Mouse (Mus musculus) ES-E14 (cell line): Measurements from ENCODE around the gene Rundc3a. TPM values are rescaled to one million over a fixed set of nuclear protein-coding genes. Genes with fewer than 3 reads are reported as not detected.

Experiments used
- DNase-seq: peaks from one replicate; pipeline ENCODE4 v3.0.0-alpha.2; 2013; ENCODE audit warnings: low read depth, low spot score
- H3K27ac ChIP-seq: 2 replicates; pipeline ENCODE4 v1.5.1; 2012; ENCODE audit warnings: low read depth, mild to moderate bottlenecking, low read length, moderate library complexity, mixed read lengths; ENCODE audit not compliant: poor library complexity, insufficient read depth, severe bottlenecking
- H3K36me3 ChIP-seq: 2 replicates; pipeline ENCODE4 v1.6.1; 2012; ENCODE audit warnings: mild to moderate bottlenecking, low read length, moderate library complexity, mixed read lengths; ENCODE audit not compliant: control insufficient read depth, poor library complexity, insufficient read depth, severe bottlenecking
- H3K4me1 ChIP-seq, 2 experiments: fragments of 150-350 bp in 1 of 2; sonication (generic) in 1 of 2; 2 replicates each; pipeline ENCODE4 v1.6.1; 2012; ENCODE audit warnings: low read length in 2 of 2, mild to moderate bottlenecking in 1 of 2, mixed read lengths in 1 of 2; ENCODE audit not compliant: control insufficient read depth in 2 of 2, insufficient read depth in 2 of 2, poor library complexity in 1 of 2
- H3K4me3 ChIP-seq, 2 experiments: fragments of 150-350 bp in 1 of 2; sonication (generic) in 1 of 2; 2 replicates each; pipeline ENCODE4 v1.5.1; 2012; ENCODE audit warnings: low read length in 2 of 2, low read depth in 1 of 2, mild to moderate bottlenecking in 1 of 2, mixed read lengths in 1 of 2; ENCODE audit not compliant: insufficient read depth in 1 of 2, poor library complexity in 1 of 2, severe bottlenecking in 1 of 2
- H3K9ac ChIP-seq: 2 replicates; pipeline ENCODE4 v1.6.1; 2012; ENCODE audit warnings: low read depth, mild to moderate bottlenecking, low read length, mixed read lengths; ENCODE audit not compliant: poor library complexity, insufficient read depth, severe bottlenecking
- H3K9me3 ChIP-seq: fragments of 150-350 bp; sonication (generic); 2 replicates; pipeline ENCODE4 v1.6.1; 2012; ENCODE audit warnings: low read depth, mild to moderate bottlenecking, low read length; ENCODE audit not compliant: control insufficient read depth, insufficient read depth
- CHD2 ChIP-seq: IDR thresholded peaks from 2 replicates; pipeline ENCODE4 v1.6.1; 2014; ENCODE audit warnings: mild to moderate bottlenecking, low read depth, low read length, inconsistent platforms
- HCFC1 ChIP-seq: IDR thresholded peaks from 2 replicates; pipeline ENCODE4 v1.6.1; 2012; ENCODE audit warnings: low read length, inconsistent platforms, borderline replicate concordance; ENCODE audit not compliant: insufficient read depth
- MAFK ChIP-seq: IDR thresholded peaks from 2 replicates; pipeline ENCODE4 v1.6.1; 2014; ENCODE audit warnings: mild to moderate bottlenecking, low read depth, low read length, inconsistent platforms; ENCODE audit not compliant: insufficient read depth
- ZC3H11A ChIP-seq: IDR thresholded peaks from 2 replicates; pipeline ENCODE4 v1.6.1; 2012; ENCODE audit warnings: low read depth, mild to moderate bottlenecking, inconsistent platforms, low read length, borderline replicate concordance
- ZNF384 ChIP-seq: IDR thresholded peaks from 2 replicates; pipeline ENCODE4 v1.6.1; 2012; ENCODE audit warnings: low read depth, low read length, inconsistent platforms
- in situ Hi-C, 2 experiments: fragments of 600-800 bp; cut with MboI; formaldehyde crosslinking; loops; one replicate each; pipeline ENCODE4 v1.15.1; 2025; ENCODE audit warnings: low sequenced_read_pairs in 2 of 2, inconsistent platforms in 1 of 2; ENCODE audit not compliant: unreplicated experiment in 2 of 2
- total RNA-seq: library from RNA; depleted of rRNA; stranded (reverse); fragments of 300-350 nt; gene quantifications from 2 replicates; pipeline ENCODE4 v1.2.3, GENCODE M21; 2012

Gene Rundc3a
- total RNA-seq, 1 experiment = 6.7 TPM

DNA sequence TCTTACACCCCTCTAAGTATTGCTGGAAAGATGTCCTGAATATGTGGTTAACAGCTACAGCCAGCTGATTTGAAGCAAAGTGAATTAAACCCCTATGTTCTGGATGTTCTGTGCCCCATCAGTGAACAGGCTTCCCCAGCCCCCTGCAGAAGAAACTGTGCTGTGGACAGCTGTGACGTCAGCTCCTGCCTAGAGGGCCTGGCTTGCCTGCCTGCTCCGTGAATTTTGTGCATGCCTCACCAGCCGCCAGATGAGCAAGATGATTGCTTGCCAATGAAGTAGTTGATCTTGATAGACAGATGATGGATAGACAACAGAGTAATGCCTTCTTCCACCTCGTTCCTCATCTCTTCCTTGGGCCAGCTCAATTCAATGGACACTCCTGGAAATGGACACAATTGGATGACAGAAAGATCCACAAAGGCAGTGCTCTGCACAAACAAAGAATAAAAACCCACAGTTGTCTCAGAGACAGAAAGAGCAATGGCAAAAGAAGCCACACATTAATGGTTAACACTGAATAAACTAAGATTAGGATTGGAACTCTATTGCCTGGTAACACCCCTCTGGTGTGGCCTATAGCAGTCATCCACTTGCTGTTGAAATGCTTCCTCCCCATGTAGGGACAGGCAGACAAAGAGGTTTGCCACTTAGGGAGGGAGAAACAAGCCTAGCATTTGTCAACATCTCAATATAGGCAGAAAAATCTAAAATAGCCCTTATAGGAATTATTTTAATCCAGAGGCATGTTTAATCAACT, 11.7 kb upstream of the Rundc3a start:
- DNase-seq = no peak
- no peak overlapping the region for H3K9ac ChIP-seq

DNA sequence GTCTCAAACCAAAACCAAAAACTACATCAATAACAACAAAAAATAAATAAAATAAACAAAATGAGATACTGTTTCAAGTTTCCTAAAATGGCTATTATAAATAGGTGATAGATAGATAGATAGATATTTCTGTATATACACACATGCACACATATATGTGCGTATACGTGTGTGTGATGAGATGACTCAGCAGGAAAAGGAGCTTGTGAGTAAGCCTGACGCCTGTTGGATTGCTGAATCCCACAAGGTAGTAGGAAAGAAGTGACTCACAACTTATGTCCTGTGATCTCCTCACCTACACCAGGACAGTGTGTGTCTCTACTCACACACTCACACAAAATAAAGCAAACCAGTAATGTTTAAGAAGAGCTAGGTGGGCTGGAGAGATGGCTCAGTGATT, 10.4 kb upstream of the Rundc3a start:
- no peak for TF ChIP-seq CHD2
- no peak for TF ChIP-seq MAFK
- no peak for TF ChIP-seq ZNF384
- no peak for TF ChIP-seq HCFC1
- no peak for TF ChIP-seq ZC3H11A
- no peak overlapping the region for H3K4me3 ChIP-seq
- in situ Hi-C loops = no loop called here
- peaks cover 0 to 3% of the 10 kb centered on the region in 2 experiments; a peak in 1 of 4 replicates for H3K4me1 ChIP-seq
- H3K27ac ChIP-seq = no peak overlapping the region
- no peak for DNase-seq
- no peaks in the 10 kb centered on the region for H3K36me3 ChIP-seq
- H3K9ac ChIP-seq = no peak overlapping the region
- H3K9me3 ChIP-seq = no peaks in the 10 kb centered on the region

More for the DNA sequence above, 11.7 kb upstream of the Rundc3a start:
- Histone ChIP-seq H3K4me1 (peaks cover 0 to 7% of the 10 kb centered on the region in 2 experiments; a peak in 1 of 4 replicates), H3K27ac (no peak overlapping the region), H3K36me3 (no peaks in the 10 kb centered on the region), H3K9me3 (no peaks in the 10 kb centered on the region), H3K4me3 (no peak overlapping the region)
- in situ Hi-C loops = no loop called here
- TF ChIP-seq CHD2 (no peak), ZNF384 (no peak), ZC3H11A (no peak), MAFK (no peak), HCFC1 (no peak)

DNA sequence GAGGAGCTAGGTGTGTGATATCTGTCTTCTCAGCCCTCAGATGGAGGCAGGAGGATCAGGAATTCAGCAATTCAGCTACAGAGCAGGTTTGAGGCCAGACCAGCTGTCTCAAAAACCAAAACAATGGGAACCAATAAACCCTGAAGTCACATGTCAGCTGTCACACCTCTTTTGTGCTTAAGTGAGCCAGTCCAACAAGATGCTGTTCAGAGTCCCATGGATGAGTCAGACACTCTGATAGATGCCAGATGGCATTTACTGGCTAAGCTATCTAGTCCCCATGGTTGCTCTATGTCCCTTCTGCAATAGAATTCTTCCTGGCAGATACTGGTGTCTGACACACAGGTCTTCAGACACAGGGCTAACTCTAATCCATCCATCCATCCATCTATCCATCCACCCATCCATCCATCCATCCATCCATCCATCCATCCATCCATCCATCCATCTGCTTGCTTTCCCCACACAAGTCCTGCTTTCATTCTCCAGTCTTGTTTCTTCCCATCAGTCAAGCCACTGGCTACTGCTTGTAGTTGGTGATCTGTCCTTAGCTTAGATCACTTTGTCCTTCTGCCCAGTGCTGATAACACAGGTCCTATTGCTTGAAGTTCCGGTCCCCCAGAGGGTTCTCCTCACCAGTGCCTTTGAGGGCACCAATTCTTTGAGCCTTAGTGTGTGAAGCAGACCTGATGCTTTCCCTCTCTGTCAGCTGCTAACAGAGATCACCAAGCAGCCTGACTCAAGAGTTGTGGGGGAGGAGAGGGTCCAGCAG, 9.7 kb upstream of the Rundc3a start:
- in situ Hi-C loops = no loop called here
- TF ChIP-seq CHD2 = no peak
- peaks cover 0 to 3% of the 10 kb centered on the region in 2 experiments; a peak in 1 of 4 replicates for H3K4me1 ChIP-seq
- H3K9me3 ChIP-seq = no peaks in the 10 kb centered on the region
- no peak overlapping the region for H3K27ac ChIP-seq
- H3K36me3 ChIP-seq = no peaks in the 10 kb centered on the region
- H3K9ac ChIP-seq = no peak overlapping the region
- DNase-seq = no peak
- H3K4me3 ChIP-seq = no peak overlapping the region

DNA sequence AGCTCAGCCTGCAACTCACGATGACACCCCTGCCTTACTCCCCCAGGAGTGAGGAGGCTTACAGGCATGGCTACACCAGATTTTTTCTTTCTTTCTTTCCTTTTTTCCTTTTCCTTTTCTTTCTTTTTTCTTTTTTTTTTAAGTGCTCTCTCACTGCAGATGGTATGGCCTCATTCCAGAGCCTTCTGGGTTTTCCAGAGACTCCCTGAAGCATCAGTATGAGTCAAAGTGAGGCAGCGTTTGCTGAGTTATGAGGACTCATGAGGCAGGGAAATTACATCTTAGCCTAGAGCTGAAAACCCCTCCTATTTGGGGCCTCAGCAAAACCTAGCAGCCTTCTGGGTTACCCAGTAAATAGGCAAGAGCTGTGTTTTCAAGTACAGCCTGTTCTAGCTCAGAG, 8.8 kb upstream of the Rundc3a start:
- in situ Hi-C loops = no loop called here
- no peak overlapping the region for H3K4me3 ChIP-seq
- no peak overlapping the region for H3K27ac ChIP-seq
- no peak overlapping the region for H3K9ac ChIP-seq
- H3K36me3 ChIP-seq = no peaks in the 10 kb centered on the region
- TF ChIP-seq ZNF384 = no peak
- no peak for TF ChIP-seq MAFK
- no peak for TF ChIP-seq ZC3H11A
- TF ChIP-seq CHD2 = no peak
- no peak for TF ChIP-seq HCFC1
- no peaks in the 10 kb centered on the region for H3K9me3 ChIP-seq
- no peak for DNase-seq
- H3K4me1 ChIP-seq = peaks cover 0 to 3% of the 10 kb centered on the region in 2 experiments; a peak in 1 of 4 replicates
